Mouse (Mus musculus) G1E (cell line): ENCODE measurements around the gene Fn3krp.

Experiments used
- CTCF ChIP-seq: IDR thresholded peaks from 2 replicates; pipeline ENCODE4 v1.5.1; 2012; ENCODE audit warnings: low read depth, low read length, inconsistent platforms, mixed read lengths
- GATA1 ChIP-seq: IDR thresholded peaks from 2 replicates; pipeline ENCODE4 v1.6.1; 2012; ENCODE audit warnings: borderline replicate concordance, low read length, inconsistent platforms, mixed read lengths
- POLR2AphosphoS5 ChIP-seq: IDR thresholded peaks from 2 replicates; pipeline ENCODE4 v1.6.1; 2012; ENCODE audit warnings: low read depth, low read length, inconsistent platforms; ENCODE audit not compliant: insufficient replicate concordance
- TAL1 ChIP-seq: conservative IDR thresholded peaks from 2 replicates; pipeline ENCODE4 v1.6.1; 2012; ENCODE audit warnings: low read depth, low read length, inconsistent platforms, mixed read lengths

DNA sequence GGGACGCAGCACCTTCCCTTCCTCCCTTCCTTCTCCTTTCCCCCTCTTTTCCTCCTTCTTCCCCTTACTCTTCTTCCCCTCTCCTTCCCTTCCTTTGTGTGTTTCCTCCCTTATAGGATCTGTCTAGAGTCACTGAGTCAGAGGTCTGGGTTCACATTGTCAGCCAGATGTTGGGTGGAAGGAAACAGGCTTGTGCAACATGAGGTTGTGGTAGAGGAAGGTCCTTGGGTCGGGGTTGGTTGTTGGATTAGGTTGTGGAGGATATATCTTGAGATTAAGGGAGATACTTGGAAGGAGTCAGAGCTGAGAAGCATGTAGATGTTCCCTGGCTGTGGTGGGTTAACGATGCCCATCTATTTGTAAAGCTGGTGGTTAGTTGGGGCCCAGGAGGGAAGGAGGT, 53.6 kb downstream of the Fn3krp start:
- no peak for TF ChIP-seq GATA1
- no peak for TF ChIP-seq CTCF
- no peak for TF ChIP-seq POLR2AphosphoS5
- TF ChIP-seq TAL1: no peak
